8 mouse cellular contexts compared by ENCODE assay signal in genomic region chr8:84913960-84914359, GRCm38 (mm10). TPM values are rescaled to one million over a fixed set of nuclear protein-coding genes. Genes with fewer than 3 reads are reported as not detected.
DNase-seq lines count a peak whose midpoint lies in the region; ATAC-seq and TF ChIP-seq lines count a peak whose summit lies in the region.
"Had no signal": no experiment of that assay in that cellular context is flagged by ENCODE, and none has a peak within 500 bp of the region (broad histone marks: within the 10 kb centered on the region; RNA-seq: fewer than 3 reads in every experiment).

No protein-coding gene starts in this region.

- WGBS in bone marrow, adult 2 months, result 28% methylated on average over 4 of the region's 4 CpGs

- peak; percentile 28 for DNase-seq in layer of hippocampus, adult 11-12 months (ENCODE audit: low spot score)
- no peak for DNase-seq in layer of hippocampus, adult 9-11 months
- peak; percentile 87 for DNase-seq in induced T-regulatory cell, adult 2 months (ENCODE audit: low read depth)
- peak; percentile 32 for DNase-seq in lung, postnatal 25 days (ENCODE audit: low spot score)
- DNase-seq in gastrocnemius, postnatal 4 days (ENCODE audit: low spot score in 2 of 2), result no peak

- H3K4me1 ChIP-seq in bone marrow, adult 2 months (ENCODE audit: control insufficient read depth, insufficient read depth, low read length), result peaks cover 3% of the 10 kb centered on the region

- ATAC-seq in granulocyte monocyte progenitor cell, adult 5-6 weeks (replicated peaks; ENCODE audit: poor library complexity, severe bottlenecking), result no peak

- TF ChIP-seq POLR2A in bone marrow, adult 2 months (IDR thresholded peaks at IDR 0.05; ENCODE audit: borderline replicate concordance, control insufficient read depth, low read depth, low read length), result no peak

- no peak overlapping the region for H3K27ac ChIP-seq in bone marrow, adult 2 months (ENCODE audit: control insufficient read depth, insufficient read depth, low read depth, low read length, poor library complexity)

- no peak overlapping the region for H3K4me3 ChIP-seq in bone marrow, adult 2 months (replicated peaks; ENCODE audit: control insufficient read depth, low read depth, low read length)

- TF ChIP-seq CTCF in bone marrow, adult 2 months (IDR thresholded peaks at IDR 0.05; ENCODE audit: control insufficient read depth, insufficient read depth, low read length), result peak; percentile 37; the same call in 1 of the 2 replicates

RNA-seq across cellular contexts. Expression of gene Dnase2a, which starts 5.6 kb away (rescaled TPM):
- polyA plus RNA-seq in bone marrow, adult 2 months (2011; ENCODE audit: insufficient read depth, insufficient read length, low replicate concordance, missing spikeins), result 35.0 and 54.0 TPM in 2 replicates
- 35.6 and 55.5 TPM in 2 replicates for total RNA-seq in granulocyte monocyte progenitor cell, adult 5-6 weeks (2014; fragmentation: Nextera tagmentation)
- total RNA-seq in granulocyte monocyte progenitor cell, adult 5-6 weeks (2017), result 59.6 and 117 TPM in 2 replicates
- 1 to 10 TPM; 6.9 to 7.0 TPM for total RNA-seq in gastrocnemius, postnatal 4 days (2021)

RNA-seq across cellular contexts. Expression of gene Klf1, which starts 12.2 kb away (rescaled TPM):
- polyA plus RNA-seq in bone marrow, adult 2 months (2011; ENCODE audit: insufficient read depth, insufficient read length, low replicate concordance, missing spikeins), result 142 and 168 TPM in 2 replicates
- 0.52 and 1.0 TPM in 2 replicates for total RNA-seq in granulocyte monocyte progenitor cell, adult 5-6 weeks (2014; fragmentation: Nextera tagmentation)
- 0.43 and 0.72 TPM in 2 replicates for total RNA-seq in granulocyte monocyte progenitor cell, adult 5-6 weeks (2017)
- total RNA-seq in gastrocnemius, postnatal 4 days (2021), result under 1 TPM in 1 of 2 experiments, not detected in 1; 0.67 TPM
- total RNA-seq: left cerebral cortex, postnatal 10 days had no signal

RNA-seq across cellular contexts. Expression of gene Gcdh, which starts 20.2 kb away (rescaled TPM):
- polyA plus RNA-seq in bone marrow, adult 2 months (2011; ENCODE audit: insufficient read depth, insufficient read length, low replicate concordance, missing spikeins), result 19.1 and 33.0 TPM in 2 replicates
- 23.2 and 25.8 TPM in 2 replicates for total RNA-seq in granulocyte monocyte progenitor cell, adult 5-6 weeks (2014; fragmentation: Nextera tagmentation)
- total RNA-seq in granulocyte monocyte progenitor cell, adult 5-6 weeks (2017), result 20.1 and 30.3 TPM in 2 replicates
- total RNA-seq in gastrocnemius, postnatal 4 days (2021), result 10 to 100 TPM; 22.1 to 28.2 TPM

RNA-seq across cellular contexts. Expression of gene Mast1, which starts 23.2 kb away (rescaled TPM):
- polyA plus RNA-seq in bone marrow, adult 2 months (2011; ENCODE audit: insufficient read depth, insufficient read length, low replicate concordance, missing spikeins), result not detected in 2 replicates
- not detected in 2 replicates for total RNA-seq in granulocyte monocyte progenitor cell, adult 5-6 weeks (2014; fragmentation: Nextera tagmentation)
- not detected in 2 replicates for total RNA-seq in granulocyte monocyte progenitor cell, adult 5-6 weeks (2017)
- under 1 TPM in 1 of 2 experiments, not detected in 1; 0.07 TPM for total RNA-seq in gastrocnemius, postnatal 4 days (2021)

RNA-seq across cellular contexts. Expression of gene Rtbdn, which starts 32.8 kb away (rescaled TPM):
- polyA plus RNA-seq in bone marrow, adult 2 months (2011; ENCODE audit: insufficient read depth, insufficient read length, low replicate concordance, missing spikeins), result not detected in 2 replicates
- not detected in 2 replicates for total RNA-seq in granulocyte monocyte progenitor cell, adult 5-6 weeks (2014; fragmentation: Nextera tagmentation)
- total RNA-seq in granulocyte monocyte progenitor cell, adult 5-6 weeks (2017), result not detected in 2 replicates
- not detected for total RNA-seq in gastrocnemius, postnatal 4 days (2021)

Comparison
In these comparisons a context has a peak if more than half of its experiments do, and no peak if none do; other contexts are left out.
1. DNase-seq: peak in layer of hippocampus, adult 11-12 months (single experiment), induced T-regulatory cell, adult 2 months (single experiment) and lung, postnatal 25 days (single experiment); none in layer of hippocampus, adult 9-11 months (single experiment) and gastrocnemius, postnatal 4 days (0 of 2).
2. RNA of gene Dnase2a, which starts 5.6 kb away (total RNA-seq): 35.6 to 117 TPM in granulocyte monocyte progenitor cell, adult 5-6 weeks; 6.9 to 7.0 TPM in gastrocnemius, postnatal 4 days; every median in the first group is over 4 times any median in the second.